Mouse (Mus musculus) heart, adult 2 months (tissue): ENCODE measurements around the gene Gm4131. TPM values are rescaled to one million over a fixed set of nuclear protein-coding genes. Genes with fewer than 3 reads are reported as not detected.

ENCODE experiments used
- DNase-seq, 2 experiments: peaks; one replicate each; pipeline ENCODE4 v3.0.0; 2021
- H3K27ac ChIP-seq: fragments of 200-600 bp; 2 replicates; pipeline ENCODE4 v1.8.1; 2022
- H3K27me3 ChIP-seq: fragments of 200-500 bp; 2 replicates; pipeline ENCODE4 v1.6.1; 2012; ENCODE audit warnings: mild to moderate bottlenecking, low read length, inconsistent platforms, mixed read lengths; ENCODE audit not compliant: control insufficient read depth, insufficient read depth
- H3K36me3 ChIP-seq: fragments of 200-500 bp; 2 replicates; pipeline ENCODE4 v1.6.1; 2012; ENCODE audit warnings: low read length, inconsistent platforms; ENCODE audit not compliant: control insufficient read depth, insufficient read depth
- H3K4me1 ChIP-seq: fragments of 200-500 bp; 2 replicates; pipeline ENCODE4 v1.6.1; 2011; ENCODE audit warnings: low read length; ENCODE audit not compliant: control insufficient read depth, insufficient read depth
- H3K4me3 ChIP-seq: fragments of 200-600 bp; 2 replicates; pipeline ENCODE4 v1.8.1; 2022
- H3K79me2 ChIP-seq: fragments of 200-500 bp; replicated peaks from 2 replicates; pipeline ENCODE4 v1.6.1; 2012; ENCODE audit warnings: mild to moderate bottlenecking, inconsistent platforms, low read length, moderate library complexity, mixed read lengths; ENCODE audit not compliant: control insufficient read depth, insufficient read depth
- H3K9ac ChIP-seq: fragments of 200-500 bp; 2 replicates; pipeline ENCODE4 v1.6.1; 2012; ENCODE audit warnings: low read depth, mild to moderate bottlenecking, control low read depth, inconsistent platforms, low read length, mixed read lengths
- CTCF ChIP-seq: fragments of 200-600 bp; IDR thresholded peaks from 2 replicates; pipeline ENCODE4 v1.8.1; 2022; ENCODE audit warnings: antibody characterized with exemption, mild to moderate bottlenecking, moderate library complexity
- EP300 ChIP-seq: fragments of 200-500 bp; IDR thresholded peaks from 2 replicates; pipeline ENCODE4 v1.6.1; 2011; ENCODE audit warnings: low read depth, low read length, control low read depth; ENCODE audit not compliant: insufficient read depth
- POLR2A ChIP-seq: fragments of 200-500 bp; IDR thresholded peaks from 2 replicates; pipeline ENCODE4 v1.6.1; 2011; ENCODE audit warnings: mild to moderate bottlenecking, low read depth, low read length, control low read depth; ENCODE audit not compliant: insufficient read depth
- WGBS: fragments of 180-500 bp; shearing (Covaris S2); methylation state at CpG from one replicate; pipeline ENCODE4 v1.1.7; 2018; 5-methylcytosine and 5-hydroxymethylcytosine counted together
- intact Hi-C: fragments of 180-260 bp; cut with DNase I; formaldehyde crosslinking; loops from one replicate; pipeline ENCODE4 v1.15.1; 2025
- polyA plus RNA-seq: library from polyadenylated mRNA; depleted of rRNA; stranded (reverse); fragments of >200 nt; gene quantifications from 2 replicates; pipeline ENCODE4 v1.2.3, GENCODE M21; 2012
- total RNA-seq, 2 experiments: library from RNA; stranded (reverse); gene quantifications; 2 replicates each; pipeline ENCODE4 v1.2.3; 2021

Gm4131 gene
- total and polyA plus RNA-seq, 3 experiments = not detected

- Histone ChIP-seq H3K9ac (no peak overlapping the region), H3K36me3 (no peaks in the 10 kb centered on the region), H3K4me1 (no peaks in the 10 kb centered on the region), H3K27ac (no peak overlapping the region), H3K27me3 (no peaks in the 10 kb centered on the region; the same call in 1 of the 2 replicates), H3K79me2 (no peaks in the 10 kb centered on the region), H3K4me3 (no peak overlapping the region)
- WGBS = 75% methylated on average over 7 of the region's 7 CpGs
- DNase-seq = no peak
- intact Hi-C loops = no loop called here
- no peak for TF ChIP-seq POLR2A
- no peak for TF ChIP-seq CTCF
- TF ChIP-seq EP300 = no peak
These were observed 78.5 kb downstream of the Gm4131 start for GRCm38 (mm10) chr14:62488270-62488669.

GRCm38 (mm10) chr14:62481381-62481780, 85.3 kb downstream of the Gm4131 start:
- H3K4me3 ChIP-seq = no peak overlapping the region
- DNase-seq = no peak
- H3K36me3 ChIP-seq = no peaks in the 10 kb centered on the region
- no peak overlapping the region for H3K9ac ChIP-seq
- H3K27ac ChIP-seq = no peak overlapping the region
- 36% methylated on average over 8 of the region's 8 CpGs for WGBS
- TF ChIP-seq EP300 (no peak), CTCF (no peak), POLR2A (no peak)
- no peaks in the 10 kb centered on the region for H3K79me2 ChIP-seq
- H3K4me1 ChIP-seq = no peaks in the 10 kb centered on the region
- intact Hi-C loops = no loop called here
- no peaks in the 10 kb centered on the region; the same call in 1 of the 2 replicates for H3K27me3 ChIP-seq

GRCm38 (mm10) chr14:62479395-62479794, 87.3 kb downstream of the Gm4131 start:
- Histone ChIP-seq H3K4me3 (no peak overlapping the region), H3K36me3 (no peaks in the 10 kb centered on the region), H3K4me1 (no peaks in the 10 kb centered on the region), H3K27me3 (no peaks in the 10 kb centered on the region; the same call in 1 of the 2 replicates), H3K79me2 (no peaks in the 10 kb centered on the region), H3K27ac (no peak overlapping the region), H3K9ac (no peak overlapping the region)
- intact Hi-C loops = no loop called here
- TF ChIP-seq EP300 = no peak
- TF ChIP-seq CTCF = no peak
- TF ChIP-seq POLR2A = no peak
- no peak for DNase-seq
- 27% methylated on average over 6 of the region's 6 CpGs for WGBS

- Histone ChIP-seq H3K27ac (no peak overlapping the region), H3K9ac (no peak overlapping the region), H3K36me3 (no peaks in the 10 kb centered on the region), H3K27me3 (no peaks in the 10 kb centered on the region), H3K79me2 (no peaks in the 10 kb centered on the region), H3K4me1 (no peaks in the 10 kb centered on the region), H3K4me3 (no peak overlapping the region)
- no peak for DNase-seq
- 44% methylated on average over 1 of the region's 1 CpGs for WGBS
- TF ChIP-seq CTCF (no peak), EP300 (no peak), POLR2A (no peak)
- intact Hi-C loops = no loop called here
These were observed 92.2 kb downstream of the Gm4131 start for GRCm38 (mm10) chr14:62474481-62474880.

GRCm38 (mm10) chr14:62472061-62472460, 94.7 kb downstream of the Gm4131 start:
- intact Hi-C loops = no loop called here
- TF ChIP-seq EP300 = no peak
- no peak for TF ChIP-seq CTCF
- TF ChIP-seq POLR2A = no peak
- Histone ChIP-seq H3K9ac (no peak overlapping the region), H3K4me3 (no peak overlapping the region), H3K27ac (no peak overlapping the region), H3K79me2 (no peaks in the 10 kb centered on the region), H3K27me3 (no peaks in the 10 kb centered on the region), H3K36me3 (no peaks in the 10 kb centered on the region), H3K4me1 (no peaks in the 10 kb centered on the region)
- DNase-seq = no peak
- WGBS = 62% methylated on average over 2 of the region's 2 CpGs

GRCm38 (mm10) chr14:62468753-62469125, 98.0 kb downstream of the Gm4131 start:
- H3K9ac ChIP-seq = no peak overlapping the region
- no peaks in the 10 kb centered on the region for H3K79me2 ChIP-seq
- no peak for DNase-seq
- no peak overlapping the region for H3K27ac ChIP-seq
- TF ChIP-seq CTCF (no peak), POLR2A (no peak), EP300 (no peak)
- WGBS = 92% methylated on average over 5 of the region's 5 CpGs
- no peaks in the 10 kb centered on the region for H3K36me3 ChIP-seq
- H3K27me3 ChIP-seq = no peaks in the 10 kb centered on the region
- intact Hi-C loops = no loop called here
- no peaks in the 10 kb centered on the region for H3K4me1 ChIP-seq
- no peak overlapping the region for H3K4me3 ChIP-seq
